Mouse (Mus musculus): ENCODE results near the gene Vangl1. TPM values are rescaled to one million over a fixed set of nuclear protein-coding genes. Genes with fewer than 3 reads are reported as not detected.

Vangl1 gene
- polyA plus RNA-seq, 1 experiment from 2014 or later: 14.0 TPM

DNA sequence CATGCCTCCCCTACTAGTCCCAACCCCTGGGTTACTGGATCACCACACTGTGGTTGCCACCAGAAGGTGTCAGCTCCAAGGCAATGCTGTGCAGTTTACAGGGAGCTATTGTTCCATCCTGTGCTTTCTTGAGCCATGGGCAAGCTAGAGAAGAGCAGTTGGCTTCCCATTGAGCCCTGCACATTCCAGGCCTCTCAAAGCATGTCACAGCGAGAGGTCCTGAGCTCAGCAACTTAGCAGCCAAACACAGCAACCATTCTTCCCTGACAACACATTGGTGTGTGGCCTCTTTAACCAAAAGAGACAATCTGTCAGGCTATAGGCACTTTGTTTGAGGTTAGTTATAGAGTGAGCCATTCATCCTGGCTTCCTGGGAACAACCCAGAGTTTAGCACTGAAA is 78.9 kb downstream of the Vangl1 start:
- DNase-seq (ENCODE audit: low spot score) (no peak), ATAC-seq (no peak)
- Histone ChIP-seq H3K27me3 (replicated peaks; ENCODE audit: insufficient read depth, low read length) (no peaks in the 10 kb centered on the region), H3K27ac (ENCODE audit: low read length) (no peak overlapping the region), H3K4me3 (ENCODE audit: low read depth, low read length) (no peak overlapping the region), H3K9me3 (ENCODE audit: low read length) (no peaks in the 10 kb centered on the region), H3K4me2 (replicated peaks; ENCODE audit: low read depth, low read length) (no peak overlapping the region), H3K9ac (replicated peaks; ENCODE audit: low read depth) (no peak overlapping the region), H3K4me1 (ENCODE audit: insufficient read depth, low read depth, low read length) (no peaks in the 10 kb centered on the region), H3K36me3 (ENCODE audit: insufficient read depth, low read length) (no peaks in the 10 kb centered on the region)
- TF ChIP-seq EP300 (IDR thresholded peaks at IDR 0.05) (no peak), CTCF (IDR thresholded peaks at IDR 0.05) (no peak)
- WGBS: 70% methylated on average over 1 of the region's 1 CpGs

- H3K36me3 ChIP-seq (ENCODE audit: insufficient read depth, low read length): no peaks in the 10 kb centered on the region
- no peak overlapping the region for H3K27ac ChIP-seq (ENCODE audit: low read length)
- no peak for TF ChIP-seq CTCF (IDR thresholded peaks at IDR 0.05)
- no peak for TF ChIP-seq EP300 (IDR thresholded peaks at IDR 0.05)
- no peak overlapping the region for H3K4me3 ChIP-seq (ENCODE audit: low read depth, low read length)
- no peak overlapping the region for H3K4me2 ChIP-seq (replicated peaks; ENCODE audit: low read depth, low read length)
- no peaks in the 10 kb centered on the region for H3K4me1 ChIP-seq (ENCODE audit: insufficient read depth, low read depth, low read length)
- DNase-seq (ENCODE audit: low spot score) (no peak), ATAC-seq (no peak)
- H3K27me3 ChIP-seq (replicated peaks; ENCODE audit: insufficient read depth, low read length): no peaks in the 10 kb centered on the region
- H3K9me3 ChIP-seq (ENCODE audit: low read length): no peaks in the 10 kb centered on the region
- no peak overlapping the region for H3K9ac ChIP-seq (replicated peaks; ENCODE audit: low read depth)
- 84% methylated on average over 6 of the region's 6 CpGs for WGBS
Observed at GRCm38 (mm10) chr3:102123654-102124053, 80.8 kb downstream of the Vangl1 start.

- H3K4me1 ChIP-seq (ENCODE audit: insufficient read depth, low read depth, low read length): no peaks in the 10 kb centered on the region
- peak; percentile 22 for DNase-seq (ENCODE audit: low spot score)
- 72% methylated on average over 7 of the region's 7 CpGs for WGBS
- no peaks in the 10 kb centered on the region for H3K36me3 ChIP-seq (ENCODE audit: insufficient read depth, low read length)
- no peak overlapping the region for H3K4me3 ChIP-seq (ENCODE audit: low read depth, low read length)
- TF ChIP-seq CTCF (IDR thresholded peaks at IDR 0.05) (peak; percentile 68), EP300 (IDR thresholded peaks at IDR 0.05) (no peak)
- H3K27ac ChIP-seq (ENCODE audit: low read length): no peak overlapping the region
- no peak overlapping the region for H3K4me2 ChIP-seq (replicated peaks; ENCODE audit: low read depth, low read length)
- no peak for ATAC-seq
- no peaks in the 10 kb centered on the region for H3K27me3 ChIP-seq (replicated peaks; ENCODE audit: insufficient read depth, low read length)
- H3K9ac ChIP-seq (replicated peaks; ENCODE audit: low read depth): no peak overlapping the region
- no peaks in the 10 kb centered on the region for H3K9me3 ChIP-seq (ENCODE audit: low read length)
Observed at GRCm38 (mm10) chr3:102122046-102122445, 82.4 kb downstream of the Vangl1 start.

DNA sequence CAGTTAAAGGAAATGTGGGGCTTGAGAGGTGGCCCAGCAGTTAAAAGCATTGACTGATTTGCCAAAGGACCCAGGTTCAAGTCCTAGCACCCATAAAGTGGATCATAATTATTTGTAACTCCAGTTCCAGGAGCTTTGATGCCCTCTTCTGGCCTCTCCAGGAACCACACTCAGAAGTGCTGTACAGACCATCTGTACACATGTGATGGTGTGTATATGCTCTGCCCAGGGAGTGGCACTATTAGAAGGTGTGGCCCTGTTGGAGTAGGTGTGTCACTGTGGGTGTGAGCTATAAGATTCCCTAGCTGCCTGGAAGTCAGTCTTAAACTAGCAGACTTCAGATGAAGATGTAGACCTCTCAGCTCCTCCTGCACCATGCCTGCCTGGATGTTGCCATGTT is 83.5 kb downstream of the Vangl1 start:
- no peak for ATAC-seq
- H3K27me3 ChIP-seq (replicated peaks; ENCODE audit: insufficient read depth, low read length): no peaks in the 10 kb centered on the region
- no peak overlapping the region for H3K4me2 ChIP-seq (replicated peaks; ENCODE audit: low read depth, low read length)
- no peak overlapping the region for H3K9ac ChIP-seq (replicated peaks; ENCODE audit: low read depth)
- no peaks in the 10 kb centered on the region for H3K36me3 ChIP-seq (ENCODE audit: insufficient read depth, low read length)
- no peak overlapping the region for H3K4me3 ChIP-seq (ENCODE audit: low read depth, low read length)
- no peak; the same call in 1 of the 2 replicates for TF ChIP-seq CTCF (IDR thresholded peaks at IDR 0.05)
- no peak for TF ChIP-seq EP300 (IDR thresholded peaks at IDR 0.05)
- DNase-seq (ENCODE audit: low spot score): no peak
- no peaks in the 10 kb centered on the region for H3K4me1 ChIP-seq (ENCODE audit: insufficient read depth, low read depth, low read length)
- no peaks in the 10 kb centered on the region for H3K9me3 ChIP-seq (ENCODE audit: low read length)
- no peak overlapping the region for H3K27ac ChIP-seq (ENCODE audit: low read length)

GRCm38 (mm10) chr3:102111979-102112599 is 92.4 kb downstream of the Vangl1 start:
- no peak overlapping the region for H3K9ac ChIP-seq (replicated peaks; ENCODE audit: low read depth)
- WGBS: 72% methylated on average over 7 of the region's 7 CpGs
- no peak for ATAC-seq
- no peak overlapping the region for H3K4me3 ChIP-seq (ENCODE audit: low read depth, low read length)
- no peak for TF ChIP-seq CTCF (IDR thresholded peaks at IDR 0.05)
- no peaks in the 10 kb centered on the region for H3K36me3 ChIP-seq (ENCODE audit: insufficient read depth, low read length)
- H3K27me3 ChIP-seq (replicated peaks; ENCODE audit: insufficient read depth, low read length): no peaks in the 10 kb centered on the region
- no peak for DNase-seq (ENCODE audit: low spot score)
- H3K27ac ChIP-seq (ENCODE audit: low read length): no peak overlapping the region
- no peaks in the 10 kb centered on the region for H3K9me3 ChIP-seq (ENCODE audit: low read length)
- H3K4me1 ChIP-seq (ENCODE audit: insufficient read depth, low read depth, low read length): no peaks in the 10 kb centered on the region
- no peak overlapping the region for H3K4me2 ChIP-seq (replicated peaks; ENCODE audit: low read depth, low read length)

- Histone ChIP-seq H3K9me3 (ENCODE audit: low read length) (no peaks in the 10 kb centered on the region), H3K9ac (replicated peaks; ENCODE audit: low read depth) (no peak overlapping the region), H3K27ac (ENCODE audit: low read length) (no peak overlapping the region), H3K4me2 (replicated peaks; ENCODE audit: low read depth, low read length) (no peak overlapping the region), H3K4me3 (ENCODE audit: low read depth, low read length) (no peak overlapping the region), H3K4me1 (ENCODE audit: insufficient read depth, low read depth, low read length) (no peaks in the 10 kb centered on the region), H3K36me3 (ENCODE audit: insufficient read depth, low read length) (no peaks in the 10 kb centered on the region), H3K27me3 (replicated peaks; ENCODE audit: insufficient read depth, low read length) (no peaks in the 10 kb centered on the region)
- TF ChIP-seq EP300 (IDR thresholded peaks at IDR 0.05): no peak
- no peak for TF ChIP-seq CTCF (IDR thresholded peaks at IDR 0.05)
- ATAC-seq (no peak), DNase-seq (ENCODE audit: low spot score) (no peak)
- WGBS: 76% methylated on average over 3 of the region's 3 CpGs
Observed at GRCm38 (mm10) chr3:102108201-102108600, 96.3 kb downstream of the Vangl1 start.
